Mouse (Mus musculus) limb, embryonic 15.5 days (tissue): ENCODE results near the gene Ginm1. TPM values are rescaled to one million over a fixed set of nuclear protein-coding genes. Genes with fewer than 3 reads are reported as not detected.

Experiments
- ATAC-seq: fragments of 200-750 bp; cut with Nextera tagmentation; 2 replicates; pipeline ENCODE4 v1.8.0; 2017; ENCODE audit warnings: low read depth, moderate TSS enrichment; ENCODE audit not compliant: insufficient number of reproducible peaks, low FRiP score, low TSS enrichment
- H3K27ac ChIP-seq: fragments of 300-500 bp; sonication (generic); 2 replicates; pipeline ENCODE4 v1.5.1; 2015; ENCODE audit warnings: moderate library complexity, mild to moderate bottlenecking, inconsistent platforms
- H3K27me3 ChIP-seq: fragments of 300-500 bp; sonication (generic); 2 replicates; pipeline ENCODE4 v1.6.1; 2015; ENCODE audit warnings: inconsistent platforms
- H3K36me3 ChIP-seq: fragments of 300-500 bp; sonication (generic); 2 replicates; pipeline ENCODE4 v1.6.1; 2015; ENCODE audit warnings: inconsistent platforms
- H3K4me1 ChIP-seq: fragments of 300-500 bp; sonication (generic); 2 replicates; pipeline ENCODE4 v1.6.1; 2015; ENCODE audit warnings: inconsistent platforms
- H3K4me2 ChIP-seq: fragments of 300-500 bp; sonication (generic); 2 replicates; pipeline ENCODE4 v1.6.1; 2015; ENCODE audit warnings: mild to moderate bottlenecking, inconsistent platforms
- H3K4me3 ChIP-seq: fragments of 300-500 bp; sonication (generic); 2 replicates; pipeline ENCODE4 v1.5.1; 2015; ENCODE audit warnings: mild to moderate bottlenecking, inconsistent platforms
- H3K9ac ChIP-seq: fragments of 300-500 bp; sonication (generic); 2 replicates; pipeline ENCODE4 v1.6.1; 2015; ENCODE audit warnings: inconsistent platforms
- H3K9me3 ChIP-seq: fragments of 300-500 bp; sonication (generic); 2 replicates; pipeline ENCODE4 v1.6.1; 2016; ENCODE audit warnings: inconsistent platforms
- WGBS: fragments of 180-500 bp; shearing (Covaris S2); methylation state at CpG from one replicate; pipeline ENCODE4 v1.1.7; 2015; 5-methylcytosine and 5-hydroxymethylcytosine counted together
- polyA plus RNA-seq: library from polyadenylated mRNA; unstranded; fragments of >200 nt; fragmentation: Nextera tagmentation; extraction: Ambion mirVana; gene quantifications from 2 replicates; pipeline ENCODE4 v1.2.1, GENCODE M21; 2015

Ginm1 gene
- polyA plus RNA-seq, 1 experiment from 2014 or later, result 92.0 TPM

GRCm38 (mm10) chr10:7832171-7832676 is 39.6 kb upstream of the Ginm1 start, which contains the start of gene Zc3h12d:
Zc3h12d (plus strand) TSS chr10:7832470.
- peak; percentile 56; the same call in 1 of the 2 replicates for ATAC-seq
- H3K9ac ChIP-seq, result 0 out of 2 replicates have a peak within 1 kb of the TSS, but pooled peaks have one; percentile 10

GRCm38 (mm10) chr10:7826106-7826505 is 33.5 kb upstream of the Ginm1 start:
- H3K4me2 ChIP-seq, result no peak overlapping the region
- no peak overlapping the region for H3K4me3 ChIP-seq
- no peak overlapping the region for H3K9ac ChIP-seq
- H3K4me1 ChIP-seq, result no peaks in the 10 kb centered on the region
- ATAC-seq, result no peak
- peaks cover 23% of the 10 kb centered on the region for H3K36me3 ChIP-seq
- no peaks in the 10 kb centered on the region for H3K9me3 ChIP-seq
- WGBS, result 96% methylated on average over 9 of the region's 9 CpGs
- no peaks in the 10 kb centered on the region for H3K27me3 ChIP-seq
- no peak overlapping the region for H3K27ac ChIP-seq

More at GRCm38 (mm10) chr10:7832171-7832676, 39.6 kb upstream of the Ginm1 start, which contains the start of gene Zc3h12d:
- Histone ChIP-seq H3K36me3 (no peaks in the 10 kb centered on the region), H3K27ac (no peak within 1 kb of the TSS), H3K4me1 (peaks cover 9% of the 10 kb centered on the region), H3K4me2 (peak within 1 kb of the TSS; percentile 51), H3K4me3 (peak within 1 kb of the TSS; percentile 29), H3K9me3 (no peaks in the 10 kb centered on the region), H3K27me3 (no peaks in the 10 kb centered on the region)
- WGBS, result 4% methylated on average over 15 of the region's 15 CpGs

GRCm38 (mm10) chr10:7825281-7825665 is 32.6 kb upstream of the Ginm1 start:
- WGBS, result 90% methylated on average over 4 of the region's 4 CpGs
- Histone ChIP-seq H3K9ac (no peak overlapping the region), H3K27ac (no peak overlapping the region), H3K4me1 (no peaks in the 10 kb centered on the region), H3K27me3 (no peaks in the 10 kb centered on the region), H3K4me3 (no peak overlapping the region), H3K4me2 (no peak overlapping the region), H3K9me3 (no peaks in the 10 kb centered on the region), H3K36me3 (peaks cover 29% of the 10 kb centered on the region)
- ATAC-seq, result no peak

- H3K4me3 ChIP-seq, result no peak overlapping the region
- H3K4me2 ChIP-seq, result no peak overlapping the region
- H3K27ac ChIP-seq, result no peak overlapping the region
- no peak overlapping the region for H3K9ac ChIP-seq
- 0 out of 2 replicates have a peak, but pooled peaks have one; percentile 35 for ATAC-seq
- H3K4me1 ChIP-seq, result no peaks in the 10 kb centered on the region
- H3K36me3 ChIP-seq, result peaks cover 32% of the 10 kb centered on the region
- 72% methylated on average over 9 of the region's 9 CpGs for WGBS
- H3K9me3 ChIP-seq, result no peaks in the 10 kb centered on the region
- no peaks in the 10 kb centered on the region for H3K27me3 ChIP-seq
These were observed 32.1 kb upstream of the Ginm1 start for GRCm38 (mm10) chr10:7824663-7825280.

GRCm38 (mm10) chr10:7821981-7822380 is 29.4 kb upstream of the Ginm1 start:
- 95% methylated on average over 12 of the region's 12 CpGs for WGBS
- Histone ChIP-seq H3K4me2 (no peak overlapping the region), H3K36me3 (peaks cover 41% of the 10 kb centered on the region)

GRCm38 (mm10) chr10:7820171-7820570 is 27.5 kb upstream of the Ginm1 start:
- 87% methylated on average over 5 of the region's 5 CpGs for WGBS
- Histone ChIP-seq H3K27ac (no peak overlapping the region), H3K4me3 (no peak overlapping the region), H3K27me3 (no peaks in the 10 kb centered on the region), H3K9me3 (no peaks in the 10 kb centered on the region), H3K36me3 (peaks cover 45% of the 10 kb centered on the region), H3K9ac (no peak overlapping the region), H3K4me1 (no peaks in the 10 kb centered on the region), H3K4me2 (no peak overlapping the region)
- no peak for ATAC-seq

More at GRCm38 (mm10) chr10:7821981-7822380, 29.4 kb upstream of the Ginm1 start:
- no peak overlapping the region for H3K27ac ChIP-seq
- H3K9ac ChIP-seq, result no peak overlapping the region
- no peaks in the 10 kb centered on the region for H3K4me1 ChIP-seq
- ATAC-seq, result no peak
- H3K4me3 ChIP-seq, result no peak overlapping the region
- no peaks in the 10 kb centered on the region for H3K27me3 ChIP-seq
- H3K9me3 ChIP-seq, result no peaks in the 10 kb centered on the region

GRCm38 (mm10) chr10:7819603-7820002 is 27.0 kb upstream of the Ginm1 start:
- Histone ChIP-seq H3K9me3 (no peaks in the 10 kb centered on the region), H3K9ac (no peak overlapping the region), H3K36me3 (peaks cover 47% of the 10 kb centered on the region), H3K27ac (no peak overlapping the region), H3K4me3 (no peak overlapping the region), H3K4me1 (no peaks in the 10 kb centered on the region), H3K27me3 (no peaks in the 10 kb centered on the region), H3K4me2 (no peak overlapping the region)
- 88% methylated on average over 4 of the region's 4 CpGs for WGBS
- no peak for ATAC-seq

- Histone ChIP-seq H3K4me3 (no peak overlapping the region), H3K4me2 (no peak overlapping the region), H3K4me1 (no peaks in the 10 kb centered on the region), H3K27me3 (no peaks in the 10 kb centered on the region), H3K36me3 (peaks cover 52% of the 10 kb centered on the region), H3K27ac (no peak overlapping the region), H3K9ac (no peak overlapping the region), H3K9me3 (no peaks in the 10 kb centered on the region)
- WGBS, result 67% methylated on average over 4 of the region's 4 CpGs
- no peak for ATAC-seq
These were observed 26.5 kb upstream of the Ginm1 start for GRCm38 (mm10) chr10:7819156-7819555.

- 81% methylated on average over 4 of the region's 4 CpGs for WGBS
- no peaks in the 10 kb centered on the region for H3K4me1 ChIP-seq
- no peak overlapping the region for H3K27ac ChIP-seq
- ATAC-seq, result no peak
- H3K9me3 ChIP-seq, result no peaks in the 10 kb centered on the region
- H3K4me3 ChIP-seq, result no peak overlapping the region
- H3K36me3 ChIP-seq, result peaks cover 52% of the 10 kb centered on the region
- H3K4me2 ChIP-seq, result no peak overlapping the region
- no peaks in the 10 kb centered on the region for H3K27me3 ChIP-seq
- no peak overlapping the region for H3K9ac ChIP-seq
These were observed 26.1 kb upstream of the Ginm1 start for GRCm38 (mm10) chr10:7818676-7819075.

- Histone ChIP-seq H3K27me3 (no peaks in the 10 kb centered on the region), H3K4me3 (no peak overlapping the region), H3K4me1 (no peaks in the 10 kb centered on the region), H3K9me3 (no peaks in the 10 kb centered on the region), H3K36me3 (peaks cover 48% of the 10 kb centered on the region), H3K4me2 (no peak overlapping the region), H3K27ac (no peak overlapping the region), H3K9ac (no peak overlapping the region)
- 68% methylated on average over 2 of the region's 2 CpGs for WGBS
- no peak for ATAC-seq
These were observed 23.9 kb upstream of the Ginm1 start for GRCm38 (mm10) chr10:7816476-7816875.

GRCm38 (mm10) chr10:7809937-7810336 is 17.3 kb upstream of the Ginm1 start:
- ATAC-seq, result no peak
- H3K4me1 ChIP-seq, result no peaks in the 10 kb centered on the region
- no peaks in the 10 kb centered on the region for H3K27me3 ChIP-seq
- H3K27ac ChIP-seq, result no peak overlapping the region
- peaks cover 55% of the 10 kb centered on the region for H3K36me3 ChIP-seq
- no peaks in the 10 kb centered on the region for H3K9me3 ChIP-seq
- no peak overlapping the region for H3K4me2 ChIP-seq
- H3K9ac ChIP-seq, result no peak overlapping the region
- H3K4me3 ChIP-seq, result no peak overlapping the region
- 47% methylated on average over 2 of the region's 2 CpGs for WGBS

- no peak for ATAC-seq
- Histone ChIP-seq H3K4me3 (no peak overlapping the region), H3K27me3 (no peaks in the 10 kb centered on the region), H3K4me1 (no peaks in the 10 kb centered on the region), H3K9me3 (no peaks in the 10 kb centered on the region), H3K27ac (no peak overlapping the region), H3K4me2 (no peak overlapping the region), H3K36me3 (peaks cover 70% of the 10 kb centered on the region), H3K9ac (no peak overlapping the region)
- WGBS, result 72% methylated on average over 2 of the region's 2 CpGs
These were observed 10.0 kb upstream of the Ginm1 start for GRCm38 (mm10) chr10:7802519-7803140.
